Mouse (Mus musculus) forebrain, postnatal 0 days (tissue): ENCODE results near the gene Gadd45gip1. TPM values are rescaled to one million over a fixed set of nuclear protein-coding genes. Genes with fewer than 3 reads are reported as not detected.

Experiments used
- ATAC-seq: fragments of 200-750 bp; cut with Nextera tagmentation; 2 replicates; pipeline ENCODE4 v1.8.0; 2017; ENCODE audit warnings: mild to moderate bottlenecking, moderate library complexity
- DNase-seq: peaks from one replicate; pipeline ENCODE4 v3.0.0-alpha.2; 2015
- H3K27ac ChIP-seq: fragments of 300-500 bp; sonication (generic); 2 replicates; pipeline ENCODE4 v1.5.1; 2014; ENCODE audit warnings: low read depth, mild to moderate bottlenecking, antibody characterized with exemption, low read length, moderate library complexity, mixed read lengths
- H3K27me3 ChIP-seq: fragments of 300-500 bp; sonication (generic); 2 replicates; pipeline ENCODE4 v1.6.1; 2014; ENCODE audit warnings: mild to moderate bottlenecking, low read length, mixed read lengths; ENCODE audit not compliant: insufficient read depth
- H3K36me3 ChIP-seq: fragments of 300-500 bp; sonication (generic); 2 replicates; pipeline ENCODE4 v1.6.1; 2014; ENCODE audit warnings: mild to moderate bottlenecking, moderate library complexity; ENCODE audit not compliant: insufficient read depth
- H3K4me1 ChIP-seq: fragments of 300-500 bp; sonication (generic); 2 replicates; pipeline ENCODE4 v1.6.1; 2014; ENCODE audit warnings: antibody characterized with exemption; ENCODE audit not compliant: insufficient read depth
- H3K4me2 ChIP-seq: fragments of 300-500 bp; sonication (generic); 2 replicates; pipeline ENCODE4 v1.6.1; 2014; ENCODE audit warnings: low read depth, mild to moderate bottlenecking, moderate library complexity
- H3K4me3 ChIP-seq: fragments of 300-500 bp; sonication (generic); 2 replicates; pipeline ENCODE4 v1.5.1; 2014; ENCODE audit warnings: low read depth, low read length, mixed read lengths
- H3K9ac ChIP-seq: fragments of 300-500 bp; sonication (generic); 2 replicates; pipeline ENCODE4 v1.6.1; 2014; ENCODE audit warnings: mild to moderate bottlenecking
- H3K9me3 ChIP-seq: fragments of 300-500 bp; sonication (generic); 2 replicates; pipeline ENCODE4 v1.6.1; 2016; ENCODE audit warnings: low read length
- CTCF ChIP-seq: sonication (generic); IDR thresholded peaks from 2 replicates; pipeline ENCODE4 v1.5.1; 2016; ENCODE audit warnings: antibody characterized with exemption, control low read depth, low read depth
- WGBS: fragments of 180-500 bp; shearing (Covaris S2); extraction: QIAGEN DNeasy Blood & Tissue Kit; methylation state at CpG from one replicate; pipeline ENCODE4 v1.1.7; 2014; 5-methylcytosine and 5-hydroxymethylcytosine counted together
- polyA plus RNA-seq: library from polyadenylated mRNA; unstranded; fragments of >200 nt; fragmentation: Nextera tagmentation; extraction: Ambion mirVana; gene quantifications from 2 replicates; pipeline ENCODE4 v1.2.1, GENCODE M21; 2015
- total RNA-seq: library from RNA; depleted of rRNA; stranded (reverse); fragments of >200 nt; gene quantifications from 2 replicates; pipeline ENCODE4 v1.2.3, GENCODE M21; 2014

Gene Gadd45gip1
- total and polyA plus RNA-seq, 2 experiments from 2014 or later, result 24.7 to 36.7 TPM

DNA sequence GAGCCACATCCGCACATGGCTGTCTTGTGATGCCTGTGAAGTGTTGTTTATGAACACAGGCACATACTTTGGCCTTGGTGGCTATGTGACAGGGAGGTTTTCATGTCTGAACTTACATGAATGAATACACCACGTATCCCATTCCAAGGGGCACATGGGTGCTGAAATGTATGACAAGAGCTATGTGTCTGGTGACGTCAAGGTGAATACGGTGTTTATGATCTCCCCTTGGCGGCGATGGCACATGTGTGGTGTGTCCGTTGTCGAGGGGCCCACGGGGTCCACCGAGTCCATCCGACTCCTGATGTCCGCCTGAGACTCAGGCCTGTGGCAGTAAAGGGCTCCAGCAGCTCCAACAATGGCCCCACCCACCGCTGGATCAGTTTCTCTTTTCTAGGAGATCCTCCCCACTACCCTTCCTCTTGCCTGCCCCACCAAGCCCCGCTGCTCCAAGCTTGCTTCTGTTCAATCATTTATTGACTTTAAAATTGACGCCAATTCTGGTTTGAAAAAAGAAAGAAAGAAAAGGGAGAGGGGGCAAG, 34.0 kb upstream of the Gadd45gip1 start:
- no peaks in the 10 kb centered on the region for H3K9me3 ChIP-seq
- peaks cover 29% of the 10 kb centered on the region for H3K4me1 ChIP-seq
- peak overlapping the region; percentile 80 for H3K4me2 ChIP-seq
- no peaks in the 10 kb centered on the region for H3K27me3 ChIP-seq
- peak overlapping the region; percentile 93 for H3K27ac ChIP-seq
- peak overlapping the region; percentile 88 for H3K9ac ChIP-seq
- no peak for TF ChIP-seq CTCF
- no peak for ATAC-seq
- peak overlapping the region; percentile 90 for H3K4me3 ChIP-seq
- H3K36me3 ChIP-seq, result no peaks in the 10 kb centered on the region
- DNase-seq, result peak; percentile 44
- 66% methylated on average over 15 of the region's 15 CpGs for WGBS

DNA sequence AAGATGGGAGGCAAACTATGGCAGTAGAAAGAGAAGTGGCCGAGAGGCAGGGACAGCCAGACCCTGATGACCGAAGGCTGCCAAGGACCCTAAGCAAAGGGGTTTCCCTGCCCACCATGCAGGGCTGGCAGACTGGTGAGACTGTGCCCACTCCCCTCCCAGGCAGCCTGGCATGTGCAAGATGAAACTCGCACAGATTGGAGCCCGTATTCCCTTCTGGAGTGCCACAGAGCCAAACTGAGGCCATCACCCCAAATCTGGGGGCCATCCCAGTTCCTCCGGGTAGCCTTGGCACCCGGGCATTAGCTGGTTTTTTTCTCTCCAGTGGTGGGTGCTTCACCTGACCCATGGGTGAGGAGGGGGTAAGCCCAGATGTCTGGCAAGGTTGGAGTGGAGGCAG, 33.4 kb upstream of the Gadd45gip1 start:
- Histone ChIP-seq H3K27ac (peak overlapping the region; percentile 93), H3K9ac (peak overlapping the region; percentile 88), H3K27me3 (no peaks in the 10 kb centered on the region), H3K9me3 (no peaks in the 10 kb centered on the region), H3K36me3 (no peaks in the 10 kb centered on the region), H3K4me3 (peak overlapping the region; percentile 90), H3K4me2 (peak overlapping the region; percentile 80), H3K4me1 (peaks cover 29% of the 10 kb centered on the region)
- WGBS, result 36% methylated on average over 6 of the region's 6 CpGs
- DNase-seq (peak; percentile 76), ATAC-seq (no peak)
- TF ChIP-seq CTCF, result no peak

- Histone ChIP-seq H3K9ac (peak overlapping the region; percentile 88), H3K9me3 (no peaks in the 10 kb centered on the region), H3K36me3 (no peaks in the 10 kb centered on the region), H3K27ac (peak overlapping the region; percentile 93), H3K4me3 (peak overlapping the region; percentile 90), H3K4me1 (peaks cover 29% of the 10 kb centered on the region), H3K4me2 (peak overlapping the region; percentile 80), H3K27me3 (no peaks in the 10 kb centered on the region)
- TF ChIP-seq CTCF, result no peak
- ATAC-seq (no peak), DNase-seq (peak; percentile 66)
- WGBS, result 32% methylated on average over 10 of the region's 10 CpGs
Measured at GRCm38 (mm10) chr8:84798446-84799135, 32.7 kb upstream of the Gadd45gip1 start.

- TF ChIP-seq CTCF, result no peak
- H3K4me2 ChIP-seq, result peak overlapping the region; percentile 80
- no peaks in the 10 kb centered on the region for H3K36me3 ChIP-seq
- H3K4me3 ChIP-seq, result peak overlapping the region; percentile 90
- peak overlapping the region; percentile 88 for H3K9ac ChIP-seq
- 2% methylated on average over 91 of the region's 108 CpGs for WGBS
- H3K27me3 ChIP-seq, result no peaks in the 10 kb centered on the region
- peaks cover 28% of the 10 kb centered on the region for H3K4me1 ChIP-seq
- no peaks in the 10 kb centered on the region for H3K9me3 ChIP-seq
- ATAC-seq, result peak; percentile 8; the same call in 1 of the 2 replicates
- H3K27ac ChIP-seq, result peak overlapping the region; percentile 93
- DNase-seq, result peak; percentile 77
Measured at GRCm38 (mm10) chr8:84799136-84799931, 32.0 kb upstream of the Gadd45gip1 start.

- H3K27ac ChIP-seq, result peak within 1 kb of the TSS; percentile 93
- ATAC-seq (peak; percentile 32), DNase-seq (peak; percentile 69)
- TF ChIP-seq CTCF, result no peak
- H3K4me1 ChIP-seq, result peaks cover 24% of the 10 kb centered on the region
- peak within 1 kb of the TSS; percentile 90 for H3K4me3 ChIP-seq
- peak within 1 kb of the TSS; percentile 88 for H3K9ac ChIP-seq
- no peaks in the 10 kb centered on the region for H3K27me3 ChIP-seq
- peak within 1 kb of the TSS; percentile 80 for H3K4me2 ChIP-seq
- no peaks in the 10 kb centered on the region for H3K36me3 ChIP-seq
- WGBS, result under 1% methylated on average over 36 of the region's 125 CpGs
- H3K9me3 ChIP-seq, result no peaks in the 10 kb centered on the region
Measured at GRCm38 (mm10) chr8:84799999-84800831, 31.1 kb upstream of the Gadd45gip1 start, which contains the start of gene Nfix. Gene Nfix (minus strand): TSS chr8:84800344.

- no peak overlapping the region for H3K4me3 ChIP-seq
- WGBS, result 93% methylated on average over 5 of the region's 5 CpGs
- no peaks in the 10 kb centered on the region for H3K27me3 ChIP-seq
- H3K9ac ChIP-seq, result no peak overlapping the region
- 0 out of 2 replicates have a peak, but pooled peaks have one; percentile 17 for TF ChIP-seq CTCF
- H3K9me3 ChIP-seq, result no peaks in the 10 kb centered on the region
- H3K36me3 ChIP-seq, result no peaks in the 10 kb centered on the region
- H3K4me1 ChIP-seq, result no peaks in the 10 kb centered on the region
- DNase-seq (no peak), ATAC-seq (no peak)
- H3K27ac ChIP-seq, result no peak overlapping the region
- no peak overlapping the region for H3K4me2 ChIP-seq
Measured at GRCm38 (mm10) chr8:84806031-84806430, 25.3 kb upstream of the Gadd45gip1 start.
